Comparison of ENCODE assay signal across 15 mouse cellular contexts in genomic region chr13:109577454-109577853, GRCm38 (mm10).
DNase-seq lines count a peak whose midpoint lies in the region; ATAC-seq lines count a peak whose summit lies in the region.
"Had no signal": no experiment of that assay in that cellular context is flagged by ENCODE, and none has a peak within 500 bp of the region (broad histone marks: within the 10 kb centered on the region; RNA-seq: fewer than 3 reads in every experiment).

No protein-coding gene starts in this region.

- no peaks in the 10 kb centered on the region for H3K9me3 ChIP-seq in intestine, embryonic 16.5 days (ENCODE audit: control insufficient read depth, low read length)
- H3K9me3 ChIP-seq: embryonic facial prominence, embryonic 13.5 days; forebrain, embryonic 13.5 days had no signal

- peak overlapping the region; percentile 45; the same call in 1 of the 2 replicates for H3K27ac ChIP-seq in intestine, embryonic 16.5 days (ENCODE audit: low read length)
- H3K27ac ChIP-seq: embryonic facial prominence, embryonic 13.5 days; forebrain, embryonic 13.5 days had no signal

- no peak overlapping the region for H3K4me2 ChIP-seq in intestine, embryonic 16.5 days (ENCODE audit: low read depth, low read length)
- H3K4me2 ChIP-seq: embryonic facial prominence, embryonic 13.5 days; forebrain, embryonic 13.5 days had no signal

- 48% methylated on average over 5 of the region's 5 CpGs for WGBS in intestine, embryonic 16.5 days

- no peak overlapping the region for H3K4me3 ChIP-seq in intestine, embryonic 16.5 days (ENCODE audit: low read length)
- H3K4me3 ChIP-seq: embryonic facial prominence, embryonic 13.5 days; forebrain, embryonic 13.5 days had no signal

- H3K36me3 ChIP-seq in intestine, embryonic 16.5 days (ENCODE audit: control insufficient read depth, insufficient read depth, low read length), result no peaks in the 10 kb centered on the region
- H3K36me3 ChIP-seq: embryonic facial prominence, embryonic 13.5 days had no signal

- intact Hi-C loops in heart, postnatal 10 days (cut with DNase I), result no loop called here

- no peak for DNase-seq in cerebellum, postnatal 4 days (ENCODE audit: low spot score in 2 of 2)
- DNase-seq in kidney, adult 9 months, result peak; percentile 53
- no peak for DNase-seq in kidney, postnatal 4 days
- peak; percentile 15 for DNase-seq in 3T3-L1 (ENCODE audit: low read depth, low spot score)
- DNase-seq in frontal cortex, postnatal 36 days (ENCODE audit: low spot score in 2 of 2), result no peak
- no peak for DNase-seq in heart, postnatal 10 days
- DNase-seq: cerebellum, adult 9-11 months; heart, postnatal 14 days; left cerebral cortex, postnatal 4 days; lung, adult 2 months had no signal

- H3K27me3 ChIP-seq in intestine, embryonic 16.5 days (replicated peaks; ENCODE audit: control insufficient read depth, insufficient read depth, low read length), result no peaks in the 10 kb centered on the region
- H3K27me3 ChIP-seq: embryonic facial prominence, embryonic 13.5 days; forebrain, embryonic 13.5 days had no signal

- 0 out of 2 replicates have a peak, but pooled peaks cover 6% of the 10 kb centered on the region for H3K4me1 ChIP-seq in intestine, embryonic 16.5 days (ENCODE audit: control insufficient read depth, insufficient read depth, low read length)

- 0 out of 2 replicates have a peak, but pooled peaks have one; percentile 20 for ATAC-seq in cerebellum, adult (ENCODE audit: insufficient number of reproducible peaks, low FRiP score, low TSS enrichment)
- no peak for ATAC-seq in intestine, embryonic 16.5 days
- ATAC-seq: forebrain, embryonic 13.5 days; midbrain, embryonic 16.5 days had no signal

- H3K9ac ChIP-seq in intestine, embryonic 16.5 days (ENCODE audit: low read depth, low read length), result no peak overlapping the region
- H3K9ac ChIP-seq: embryonic facial prominence, embryonic 13.5 days; forebrain, embryonic 13.5 days had no signal

Comparison
In these comparisons a context has a peak if more than half of its experiments do, and no peak if none do; other contexts are left out.
1. DNase-seq: peak in kidney, adult 9 months (single experiment) and 3T3-L1 (single experiment); none in cerebellum, postnatal 4 days (0 of 2), kidney, postnatal 4 days (0 of 2), frontal cortex, postnatal 36 days (0 of 2) and heart, postnatal 10 days (0 of 2).